Mouse (Mus musculus) G1E (cell line): ENCODE measurements at regions not wholly inside any gene's neighbourhood (a gene's known extent, or its start where the extent isn't known, plus 50 kb on each side); places are given as distances from the start of the nearest gene placed in this dataset.

Experiments
- ATAC-seq: 2 replicates; pipeline ENCODE4 v1.8.0; 2016; ENCODE audit warnings: mild to moderate bottlenecking; ENCODE audit not compliant: insufficient number of reproducible peaks, poor library complexity, low FRiP score, severe bottlenecking; ENCODE audit errors: extremely low read depth
- DNase-seq: peaks from one replicate; pipeline ENCODE4 v3.0.0; 2012; ENCODE audit warnings: low spot score
- H3K27me3 ChIP-seq: 2 replicates; pipeline ENCODE4 v1.6.1; 2012; ENCODE audit warnings: mild to moderate bottlenecking, low read length, inconsistent platforms; ENCODE audit not compliant: insufficient read depth
- H3K36me3 ChIP-seq: replicated peaks from 2 replicates; pipeline ENCODE3; 2012; ENCODE audit warnings: mild to moderate bottlenecking, inconsistent platforms
- H3K4me1 ChIP-seq: 2 replicates; pipeline ENCODE4 v1.6.1; 2012; ENCODE audit warnings: low read depth, low read length, inconsistent platforms, mixed read lengths; ENCODE audit not compliant: insufficient read depth
- H3K4me3 ChIP-seq: 2 replicates; pipeline ENCODE4 v1.5.1; 2012; ENCODE audit warnings: low read depth, mild to moderate bottlenecking, inconsistent platforms, low read length, moderate library complexity, mixed read lengths
- H3K9me3 ChIP-seq: replicated peaks from 2 replicates; pipeline ENCODE4 v1.6.1; 2012; ENCODE audit warnings: inconsistent platforms
- CTCF ChIP-seq: IDR thresholded peaks from 2 replicates; pipeline ENCODE4 v1.5.1; 2012; ENCODE audit warnings: low read depth, low read length, inconsistent platforms, mixed read lengths
- GATA1 ChIP-seq: IDR thresholded peaks from 2 replicates; pipeline ENCODE4 v1.6.1; 2012; ENCODE audit warnings: borderline replicate concordance, low read length, inconsistent platforms, mixed read lengths
- GATA2 ChIP-seq: IDR thresholded peaks from 2 replicates; pipeline ENCODE4 v1.6.1; 2012; ENCODE audit warnings: low read depth, low read length, inconsistent platforms, borderline replicate concordance
- POLR2AphosphoS5 ChIP-seq: IDR thresholded peaks from 2 replicates; pipeline ENCODE4 v1.6.1; 2012; ENCODE audit warnings: low read depth, low read length, inconsistent platforms; ENCODE audit not compliant: insufficient replicate concordance
- TAL1 ChIP-seq: conservative IDR thresholded peaks from 2 replicates; pipeline ENCODE4 v1.6.1; 2012; ENCODE audit warnings: low read depth, low read length, inconsistent platforms, mixed read lengths

GRCm38 (mm10) chr3:39249224-39249892, 362.6 kb downstream of the Fat4 start:
- 0 out of 2 replicates have a peak, but pooled peaks cover 2% of the 10 kb centered on the region for H3K9me3 ChIP-seq
- no peak overlapping the region for H3K4me3 ChIP-seq
- H3K36me3 ChIP-seq: no peaks in the 10 kb centered on the region
- H3K27me3 ChIP-seq: no peaks in the 10 kb centered on the region
- ATAC-seq (no peak), DNase-seq (no peak)
- TF ChIP-seq GATA2: no peak
- TF ChIP-seq CTCF: no peak
- TF ChIP-seq POLR2AphosphoS5: no peak
- TF ChIP-seq GATA1: no peak
- no peak for TF ChIP-seq TAL1
- H3K4me1 ChIP-seq: no peaks in the 10 kb centered on the region

- DNase-seq (no peak), ATAC-seq (no peak)
- Histone ChIP-seq H3K36me3 (no peaks in the 10 kb centered on the region), H3K9me3 (peaks cover 6% of the 10 kb centered on the region; the same call in 1 of the 2 replicates), H3K27me3 (no peaks in the 10 kb centered on the region), H3K4me1 (no peaks in the 10 kb centered on the region), H3K4me3 (no peak overlapping the region)
- TF ChIP-seq CTCF (no peak), TAL1 (no peak), GATA1 (no peak), GATA2 (no peak), POLR2AphosphoS5 (no peak)
These were observed 366.3 kb downstream of the Fat4 start for GRCm38 (mm10) chr3:39253076-39253475.

- no peaks in the 10 kb centered on the region for H3K27me3 ChIP-seq
- no peaks in the 10 kb centered on the region for H3K36me3 ChIP-seq
- H3K4me1 ChIP-seq: no peaks in the 10 kb centered on the region
- no peak for DNase-seq
- H3K9me3 ChIP-seq: no peaks in the 10 kb centered on the region
- no peak for ATAC-seq
- TF ChIP-seq POLR2AphosphoS5 (no peak), TAL1 (no peak), CTCF (no peak), GATA2 (no peak), GATA1 (no peak)
- no peak overlapping the region for H3K4me3 ChIP-seq
These were observed 378.1 kb downstream of the Fat4 start for GRCm38 (mm10) chr3:39264671-39265430.

GRCm38 (mm10) chr3:39265606-39266005, 378.9 kb downstream of the Fat4 start:
- no peaks in the 10 kb centered on the region for H3K9me3 ChIP-seq
- ATAC-seq: no peak
- no peak overlapping the region for H3K4me3 ChIP-seq
- TF ChIP-seq CTCF: no peak
- no peaks in the 10 kb centered on the region for H3K36me3 ChIP-seq
- H3K4me1 ChIP-seq: no peaks in the 10 kb centered on the region
- DNase-seq: no peak
- no peaks in the 10 kb centered on the region for H3K27me3 ChIP-seq

GRCm38 (mm10) chr3:39269388-39269787, 382.6 kb downstream of the Fat4 start:
- ATAC-seq (no peak), DNase-seq (no peak)
- Histone ChIP-seq H3K4me3 (no peak overlapping the region), H3K4me1 (no peaks in the 10 kb centered on the region), H3K9me3 (0 out of 2 replicates have a peak, but pooled peaks cover 2% of the 10 kb centered on the region), H3K27me3 (no peaks in the 10 kb centered on the region), H3K36me3 (no peaks in the 10 kb centered on the region)
- TF ChIP-seq GATA2 (no peak), TAL1 (no peak)

- DNase-seq: no peak
- TF ChIP-seq TAL1 (no peak), POLR2AphosphoS5 (no peak), CTCF (no peak), GATA1 (no peak), GATA2 (no peak)
- Histone ChIP-seq H3K36me3 (no peaks in the 10 kb centered on the region), H3K4me1 (no peaks in the 10 kb centered on the region), H3K9me3 (peaks cover 6% of the 10 kb centered on the region), H3K4me3 (no peak overlapping the region), H3K27me3 (no peaks in the 10 kb centered on the region)
- ATAC-seq: no peak
These were observed 385.9 kb downstream of the Fat4 start for GRCm38 (mm10) chr3:39272616-39273015.
